Mouse (Mus musculus) layer of hippocampus, adult 8-10 months (tissue): ENCODE measurements at regions not wholly inside any gene's neighbourhood (a gene's known extent, or its start where the extent isn't known, plus 50 kb on each side); places are given as distances from the start of the nearest gene placed in this dataset.
A peak's percentile ranks its signal among the peaks of the same experiment; 100 is the strongest.

Experiments used
- DNase-seq, 2 experiments: peaks; one replicate each; pipeline ENCODE4 v3.0.0; 2022; ENCODE audit warnings: low spot score in 2 of 2

DNA sequence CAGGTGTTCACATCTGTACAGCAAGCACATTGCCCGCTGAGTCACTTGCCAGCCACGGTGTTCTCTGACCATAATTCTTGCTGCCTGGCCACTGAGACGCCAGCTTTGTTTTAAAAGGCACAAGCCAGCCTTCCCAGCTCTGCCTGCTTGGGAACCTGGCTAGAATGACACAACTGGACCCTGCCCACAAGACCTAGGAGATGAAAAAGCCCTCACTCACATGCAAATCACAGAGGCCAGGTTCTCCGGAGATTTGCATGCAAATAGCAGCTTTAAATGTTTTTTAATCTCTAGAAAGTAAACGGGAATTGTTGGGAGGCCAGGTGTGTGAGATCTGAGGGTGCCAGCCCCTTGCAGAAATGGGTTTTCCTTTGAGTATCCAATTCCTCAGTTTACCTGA lies 71.9 kb downstream of the 1810010D01Rik start:
- DNase-seq = no peak

DNA sequence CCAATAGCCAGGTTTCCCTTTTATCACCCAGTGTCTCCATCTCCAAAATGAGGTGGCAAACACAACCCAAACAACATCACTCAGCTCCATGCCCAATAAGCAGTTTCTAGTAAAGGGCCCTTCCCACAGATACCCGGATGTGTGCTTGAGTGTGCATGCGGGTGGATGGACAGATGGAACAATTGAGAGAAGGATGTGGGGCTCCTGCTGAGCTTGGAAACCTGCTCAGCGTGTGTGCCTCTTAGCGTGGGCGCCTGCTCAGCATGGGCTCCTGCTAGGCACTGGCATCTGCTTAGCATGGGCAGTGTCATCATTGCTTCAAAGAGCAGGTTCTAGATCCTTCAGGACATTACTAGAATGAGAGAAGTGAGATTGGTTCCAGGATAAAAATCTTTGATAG lies 75.4 kb downstream of the 1810010D01Rik start:
- DNase-seq = peak; percentile 24 to 26

DNA sequence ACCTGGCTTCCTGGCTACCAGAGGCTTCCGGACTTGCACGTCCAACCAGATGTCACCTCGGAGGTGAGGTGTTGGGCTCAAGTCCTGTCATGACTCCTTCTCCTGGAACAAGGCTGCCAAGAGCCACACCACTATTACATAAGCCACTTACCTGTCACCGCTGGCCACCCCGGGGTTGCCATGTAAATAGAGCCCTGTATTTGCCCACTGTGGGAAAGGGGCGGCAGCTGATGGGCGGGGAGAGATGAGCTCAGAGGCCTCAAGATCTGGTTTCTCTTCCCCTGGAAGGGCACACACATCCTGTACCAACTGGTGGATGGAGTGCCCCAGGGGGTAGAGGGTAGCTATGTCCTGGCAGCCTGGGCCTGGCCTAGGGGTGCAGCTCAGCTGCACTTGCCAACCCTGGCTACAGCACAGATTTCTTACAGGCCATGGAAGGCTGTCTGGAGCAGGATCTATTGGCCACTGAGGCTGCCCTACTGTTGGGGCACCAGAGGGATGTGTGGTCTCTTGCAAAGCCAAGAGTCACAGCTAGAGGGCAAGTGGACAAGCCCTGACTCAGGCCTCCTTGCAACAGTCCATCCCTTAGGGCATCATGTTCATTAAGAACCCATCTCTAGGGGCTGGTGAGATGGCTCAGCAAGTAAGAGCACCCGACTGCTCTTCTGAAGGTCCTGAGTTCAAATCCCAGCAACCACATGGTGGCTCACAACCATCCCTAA lies 76.3 kb downstream of the 1810010D01Rik start:
- no peak for DNase-seq

DNA sequence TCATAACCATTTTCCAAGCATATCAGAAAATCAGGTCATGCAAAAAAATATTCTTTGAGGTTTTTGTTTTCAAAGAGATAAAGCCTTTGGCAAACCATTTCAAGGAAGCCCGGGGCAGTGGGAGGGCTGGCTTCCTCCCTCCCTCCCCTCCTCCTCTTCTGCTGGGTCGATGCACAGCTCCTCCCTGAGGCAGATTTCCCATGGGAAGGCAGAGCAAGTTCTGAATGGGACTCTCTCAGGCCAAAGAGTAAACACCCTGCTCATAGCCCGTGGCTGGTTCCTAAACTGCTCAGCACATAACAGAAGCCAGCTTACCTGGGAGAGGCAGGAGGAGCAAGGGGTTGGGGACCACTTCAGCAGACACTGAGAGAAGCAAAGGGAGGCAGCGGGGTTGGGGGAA lies 77.9 kb downstream of the 1810010D01Rik start:
- DNase-seq = no peak

DNA sequence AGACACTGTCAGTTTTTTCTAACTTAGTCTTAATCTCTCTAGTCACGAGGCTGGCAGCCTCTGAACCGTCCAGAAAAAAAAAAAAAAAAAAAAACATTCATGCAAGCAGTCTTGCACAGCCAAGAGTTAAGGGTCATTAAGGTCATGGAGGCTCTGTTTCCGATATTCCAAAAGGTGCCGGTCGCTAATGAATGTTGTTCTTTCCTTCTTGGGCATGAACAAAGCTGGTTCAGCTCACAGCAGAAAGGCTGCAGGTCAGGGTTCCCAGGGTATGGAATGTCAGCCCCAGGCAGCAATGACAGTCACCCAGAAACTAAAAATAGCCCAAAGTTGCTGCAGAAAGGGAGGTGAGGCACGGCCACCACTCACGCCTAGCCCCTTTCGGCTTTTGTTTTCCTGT lies 80.3 kb downstream of the 1810010D01Rik start:
- no peak for DNase-seq

DNA sequence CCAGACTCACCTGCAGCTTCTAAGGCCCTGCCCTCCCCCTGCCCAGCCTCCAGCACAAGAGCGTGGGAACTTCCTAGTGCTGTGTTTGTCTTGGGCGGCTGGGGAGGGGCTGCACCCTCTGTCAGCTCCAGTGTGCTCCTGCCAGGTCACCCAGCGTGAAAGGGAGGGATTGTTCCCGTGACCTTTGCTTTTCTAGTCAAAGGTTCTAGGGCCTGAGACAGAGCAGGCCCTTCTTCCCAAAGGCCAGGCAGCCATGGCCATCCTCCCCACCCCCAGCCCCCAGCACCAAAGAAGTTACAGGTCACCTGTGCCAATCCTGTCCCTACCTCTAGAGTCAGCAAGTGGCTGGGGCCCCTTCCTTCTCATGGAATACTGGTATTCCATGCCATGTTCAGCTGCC lies 80.7 kb downstream of the 1810010D01Rik start:
- no peak for DNase-seq

DNA sequence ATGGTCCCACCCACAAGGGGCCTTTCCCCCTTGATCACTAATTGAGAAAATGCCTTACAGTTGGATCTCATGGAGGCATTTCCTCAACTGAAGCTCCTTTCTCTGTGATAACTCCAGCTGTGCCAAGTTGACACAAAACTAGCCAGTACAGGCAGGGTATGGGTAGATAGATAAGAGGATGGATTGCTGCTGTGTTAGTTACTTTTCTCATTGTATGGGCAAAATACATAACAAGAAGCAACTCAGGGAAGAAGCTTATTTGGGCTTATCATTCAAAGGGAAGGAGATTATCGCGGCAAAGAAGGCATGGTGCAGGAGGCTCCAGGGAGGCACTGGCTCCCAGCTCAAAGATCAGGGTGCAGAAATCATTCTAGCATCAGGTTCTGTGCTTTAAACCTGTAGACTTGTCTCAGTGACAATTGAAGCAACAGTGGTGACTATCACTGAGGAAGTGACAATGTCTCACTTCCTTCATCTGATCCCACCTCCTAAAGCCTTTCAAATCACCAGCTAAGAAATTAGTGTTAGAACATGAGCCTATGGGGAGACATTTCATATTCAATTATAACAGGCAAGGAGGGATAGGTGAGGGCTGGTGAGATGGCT lies 83.8 kb downstream of the 1810010D01Rik start:
- DNase-seq = no peak

DNA sequence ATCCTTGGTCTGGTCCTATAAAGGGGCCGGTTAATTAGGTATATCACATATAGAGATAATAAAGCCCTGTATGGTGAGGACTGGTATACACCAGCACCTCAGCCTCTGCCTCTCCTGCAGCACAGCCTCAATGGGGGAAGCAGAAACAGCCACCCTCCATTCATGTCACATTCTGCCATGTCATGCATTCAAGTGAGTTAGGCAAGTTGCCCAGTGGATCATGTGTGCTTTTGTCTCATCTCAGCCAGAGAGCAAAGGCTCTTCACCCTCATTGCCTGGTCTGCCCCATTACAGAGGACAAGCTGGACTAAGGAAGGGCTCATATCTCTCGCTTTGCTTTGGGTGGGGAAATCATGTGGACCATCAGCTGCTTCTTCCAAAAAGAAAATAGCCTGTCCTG lies 85.4 kb downstream of the 1810010D01Rik start:
- DNase-seq = no peak

DNA sequence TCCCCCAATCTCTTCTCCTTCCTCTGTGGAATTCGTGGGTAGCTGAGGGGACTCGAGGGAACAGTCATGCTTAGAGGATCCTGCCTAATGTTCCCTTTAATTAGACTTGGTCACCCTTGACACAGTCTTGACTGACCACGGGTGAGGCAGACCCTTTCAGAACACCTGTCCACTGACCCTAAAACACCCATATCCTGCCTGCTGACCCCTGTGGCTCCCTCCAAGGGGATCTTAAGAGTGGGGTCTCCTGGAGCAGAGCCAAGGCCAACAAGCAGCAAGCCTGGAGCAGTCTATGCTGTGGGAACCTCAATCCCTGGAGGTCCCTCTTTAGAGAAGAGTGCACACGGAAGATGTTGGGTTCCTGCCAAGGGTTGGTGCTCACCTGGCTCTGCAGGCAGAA lies 89.5 kb downstream of the 1810010D01Rik start:
- DNase-seq = no peak

DNA sequence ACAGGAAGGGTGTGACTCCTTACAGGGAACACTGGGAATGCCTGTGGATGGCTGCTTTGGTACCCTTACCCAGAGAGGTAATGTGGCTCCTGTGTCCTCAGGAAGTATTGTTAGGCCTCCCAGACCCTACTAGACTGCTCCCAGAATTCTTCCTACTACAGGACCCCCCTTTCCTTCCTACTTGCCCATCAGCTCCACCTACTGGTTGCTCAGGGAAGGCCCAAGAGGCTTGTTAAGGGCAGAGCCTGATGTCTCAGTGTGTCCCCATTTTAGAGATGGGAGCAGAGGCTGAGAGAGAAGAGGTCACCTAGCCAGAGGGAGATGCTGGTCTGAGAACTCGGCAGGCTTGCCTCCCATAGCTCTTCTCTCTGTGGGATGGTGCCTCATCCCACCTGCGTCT lies 93.3 kb downstream of the 1810010D01Rik start:
- no peak for DNase-seq

DNA sequence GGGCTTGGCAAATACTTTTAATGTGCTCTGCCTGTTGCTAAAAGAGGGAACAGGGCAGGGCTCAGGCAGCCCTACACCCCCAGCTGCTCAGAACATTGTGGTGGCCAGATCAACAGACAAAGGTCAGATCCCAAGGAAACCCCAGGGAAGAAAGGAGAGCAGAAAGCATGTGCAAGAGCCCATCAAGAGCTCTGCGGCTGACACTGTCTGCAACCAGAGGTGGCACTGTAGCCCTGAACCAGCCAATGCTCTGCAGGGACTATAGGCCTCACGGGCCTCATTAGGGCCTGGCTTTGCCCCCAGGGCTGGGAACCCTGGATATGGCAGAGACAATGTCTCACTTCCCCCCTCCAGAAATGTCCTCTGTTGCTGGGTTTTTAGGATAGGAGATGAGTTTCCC lies 93.8 kb downstream of the 1810010D01Rik start:
- DNase-seq = no peak

DNA sequence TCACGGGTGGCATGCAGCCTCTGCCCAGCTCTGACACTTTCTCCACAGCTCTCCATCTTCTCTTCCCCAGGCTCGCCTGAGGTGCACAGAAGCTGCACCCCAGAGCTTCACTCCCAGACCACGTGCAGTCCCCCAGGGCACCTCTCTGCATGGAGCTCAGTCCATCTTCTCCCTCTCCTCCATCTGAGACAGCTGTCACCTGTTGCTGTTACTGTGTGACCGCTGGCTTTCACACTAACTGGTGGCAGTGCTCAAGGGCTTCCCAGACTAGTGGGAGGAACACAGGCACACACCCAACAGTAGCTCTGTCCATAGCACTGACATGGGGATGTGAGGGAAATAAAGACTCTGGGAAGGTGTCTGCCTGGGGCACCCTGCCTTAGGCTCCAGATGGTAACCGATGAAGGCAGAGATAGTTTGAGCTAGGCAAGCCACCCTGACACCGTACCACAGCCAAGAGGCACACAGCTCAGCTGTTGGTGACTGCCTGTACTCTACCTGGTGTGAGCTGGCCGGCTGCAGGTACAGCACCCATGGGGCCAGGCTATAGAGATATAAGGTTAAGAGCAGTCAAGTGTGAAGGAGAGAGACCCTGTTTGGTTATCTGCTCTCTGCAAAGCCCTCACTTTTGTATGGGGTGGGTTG lies 94.9 kb downstream of the 1810010D01Rik start:
- DNase-seq = no peak

DNA sequence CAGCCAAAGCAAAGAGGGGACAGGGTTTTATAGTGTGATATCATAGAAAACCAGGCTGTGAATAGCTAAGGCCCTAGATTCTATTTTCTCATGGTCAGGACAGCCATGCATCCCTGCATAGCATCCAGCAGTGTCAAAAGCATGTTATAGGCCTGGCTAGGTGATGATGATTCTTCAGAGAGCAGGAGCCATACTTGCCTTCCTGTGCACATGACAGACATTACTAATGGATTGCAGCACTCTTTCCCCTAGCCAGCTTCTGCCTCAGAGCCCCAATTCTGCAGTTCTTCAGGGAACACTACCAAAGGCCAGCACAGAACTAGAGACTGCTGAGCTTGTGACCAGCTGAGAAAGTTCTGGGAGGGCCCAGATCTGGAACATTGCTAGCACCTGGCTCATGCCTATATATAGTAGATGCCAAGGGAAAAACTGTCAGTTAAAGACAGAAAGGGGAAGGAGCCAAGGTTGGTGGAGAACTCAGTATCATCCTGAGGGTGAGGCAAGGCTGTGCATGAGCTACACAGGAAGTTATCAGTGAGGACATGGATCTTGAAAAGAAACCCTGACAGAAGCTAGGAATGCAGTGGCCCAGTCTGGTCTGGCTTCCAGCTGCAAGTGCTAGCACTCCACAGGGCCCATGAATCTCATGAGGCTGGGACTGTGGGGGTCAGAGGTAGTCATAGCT lies 95.6 kb downstream of the 1810010D01Rik start:
- DNase-seq = no peak

DNA sequence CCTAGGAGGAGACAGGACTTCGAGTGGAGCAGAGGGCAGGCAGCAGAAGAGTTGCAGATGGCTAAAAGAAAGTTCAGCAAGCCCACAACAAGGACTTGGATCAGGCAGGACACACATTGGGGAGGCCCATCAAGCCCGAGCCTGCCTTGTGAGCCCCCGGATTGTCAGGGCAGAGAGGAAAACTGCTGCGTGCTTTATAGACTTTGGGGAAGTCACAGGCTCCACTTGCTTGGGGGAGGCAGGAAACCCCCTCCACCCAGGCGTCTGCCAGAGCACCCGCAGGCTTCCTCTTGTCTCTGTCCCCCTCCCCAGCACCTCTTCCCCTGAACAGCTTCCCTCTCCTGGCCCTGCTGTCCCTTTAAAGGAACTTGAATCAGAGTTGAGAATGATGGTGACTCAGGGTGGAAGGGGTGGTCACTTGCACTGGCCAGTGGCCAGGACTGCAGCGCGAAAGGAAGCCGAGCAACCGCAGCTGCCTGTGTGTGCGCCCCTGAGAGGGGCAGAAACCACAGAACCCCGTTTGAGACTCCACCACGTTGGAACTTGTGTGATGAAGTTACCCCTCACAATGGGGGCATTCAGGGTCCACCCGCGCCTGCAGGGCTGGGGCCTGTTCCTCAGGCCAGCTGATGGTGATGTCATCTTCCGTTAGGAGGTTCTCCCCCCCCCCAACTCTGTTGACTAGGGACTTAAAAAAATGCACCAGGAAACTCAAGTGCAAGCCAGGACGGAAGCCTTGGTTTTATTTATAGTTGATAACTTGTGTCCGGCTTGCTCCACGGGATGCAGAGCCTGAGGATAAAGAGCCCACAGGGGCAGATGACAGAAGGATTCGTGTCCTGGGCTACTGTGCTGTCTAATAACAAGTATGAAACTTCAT lies 96.4 kb downstream of the 1810010D01Rik start:
- DNase-seq = peak; percentile 25 to 38

DNA sequence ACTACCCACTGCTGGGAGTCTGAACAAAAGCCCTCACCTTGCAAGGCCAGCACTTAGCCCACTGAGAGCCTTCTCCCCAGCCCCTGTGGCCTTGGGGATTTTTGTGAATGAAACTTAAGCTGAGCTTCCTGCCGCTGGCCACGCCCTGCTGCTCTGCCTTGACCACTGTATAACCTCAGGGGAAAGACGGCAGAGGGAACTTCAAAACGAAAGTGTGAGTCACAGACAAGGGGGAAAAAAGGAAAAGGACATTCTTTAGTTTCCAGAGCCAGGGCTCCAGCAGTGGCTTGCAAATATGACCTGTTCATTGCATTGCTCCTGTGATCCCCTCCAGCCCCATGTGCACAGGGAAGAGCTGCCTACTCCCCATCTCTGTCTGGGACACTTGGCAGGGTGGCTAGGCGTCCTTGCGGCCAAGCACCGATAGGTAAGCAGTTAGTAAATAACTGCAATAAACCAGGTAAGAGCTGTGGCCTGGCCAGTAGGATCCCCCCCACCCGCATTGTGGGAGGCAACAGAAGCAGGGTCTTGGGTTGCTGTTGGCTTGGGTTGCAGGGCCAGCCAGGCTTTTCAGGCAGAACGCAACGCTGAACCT lies 97.2 kb downstream of the 1810010D01Rik start:
- DNase-seq = no peak

DNA sequence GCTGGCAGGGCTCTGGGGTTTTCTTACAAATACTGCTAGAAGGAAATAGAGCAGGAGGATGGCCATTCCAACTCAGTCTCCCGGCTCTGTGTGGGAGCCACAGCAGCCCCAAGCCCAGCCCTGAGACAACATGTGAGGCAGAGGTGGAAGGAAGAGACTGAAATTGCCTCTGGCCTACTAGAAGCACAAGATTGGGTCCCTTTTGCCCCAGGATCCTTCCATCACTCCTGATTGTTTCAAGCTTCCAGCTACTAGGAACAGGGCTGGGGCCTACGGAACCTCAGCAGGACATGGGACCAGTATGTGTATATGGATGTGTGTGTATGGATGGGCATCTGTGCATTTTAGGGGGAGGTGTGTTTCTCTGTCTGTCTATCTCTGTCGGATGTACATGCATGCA lies 97.9 kb downstream of the 1810010D01Rik start:
- no peak for DNase-seq

DNA sequence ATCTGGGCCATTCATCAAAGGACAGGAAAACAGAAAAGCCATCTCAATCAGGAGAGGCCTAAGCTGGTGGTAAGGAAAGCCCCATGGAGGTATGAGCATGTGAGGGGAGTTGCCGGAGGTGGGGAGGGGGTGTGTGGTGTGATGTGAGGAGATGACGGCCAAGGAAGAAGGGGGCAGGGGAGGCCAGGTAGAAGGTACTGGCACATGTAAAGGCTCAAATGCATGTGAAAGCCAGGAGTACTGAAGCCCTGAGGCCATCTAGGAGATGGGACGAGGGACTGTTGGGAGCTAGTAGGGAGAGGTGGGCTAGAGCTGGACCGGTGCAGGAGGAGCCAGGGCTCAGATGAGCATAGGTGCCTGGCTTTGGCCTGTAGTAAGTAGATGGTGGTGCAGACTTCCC lies 98.4 kb downstream of the 1810010D01Rik start:
- no peak for DNase-seq

DNA sequence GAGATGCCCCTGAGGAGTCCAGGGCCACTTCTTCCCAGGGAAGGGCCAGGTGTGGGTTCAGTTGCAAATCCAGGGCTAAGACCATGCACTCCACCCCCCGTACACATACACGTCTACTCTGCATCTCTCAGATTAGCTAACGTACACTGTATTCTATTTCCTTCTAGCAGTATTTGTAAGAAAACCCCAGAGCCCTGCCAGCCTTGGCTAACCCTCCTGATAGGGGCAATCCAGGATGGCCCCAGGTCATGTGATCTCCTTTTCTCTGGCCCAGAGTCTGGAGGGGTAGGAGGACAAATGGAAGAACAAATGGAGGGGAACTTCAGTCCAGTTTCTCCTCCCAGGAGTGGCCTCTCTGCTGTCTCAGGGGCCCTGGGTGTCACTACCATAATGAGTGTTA lies 98.9 kb downstream of the 1810010D01Rik start:
- no peak for DNase-seq

DNA sequence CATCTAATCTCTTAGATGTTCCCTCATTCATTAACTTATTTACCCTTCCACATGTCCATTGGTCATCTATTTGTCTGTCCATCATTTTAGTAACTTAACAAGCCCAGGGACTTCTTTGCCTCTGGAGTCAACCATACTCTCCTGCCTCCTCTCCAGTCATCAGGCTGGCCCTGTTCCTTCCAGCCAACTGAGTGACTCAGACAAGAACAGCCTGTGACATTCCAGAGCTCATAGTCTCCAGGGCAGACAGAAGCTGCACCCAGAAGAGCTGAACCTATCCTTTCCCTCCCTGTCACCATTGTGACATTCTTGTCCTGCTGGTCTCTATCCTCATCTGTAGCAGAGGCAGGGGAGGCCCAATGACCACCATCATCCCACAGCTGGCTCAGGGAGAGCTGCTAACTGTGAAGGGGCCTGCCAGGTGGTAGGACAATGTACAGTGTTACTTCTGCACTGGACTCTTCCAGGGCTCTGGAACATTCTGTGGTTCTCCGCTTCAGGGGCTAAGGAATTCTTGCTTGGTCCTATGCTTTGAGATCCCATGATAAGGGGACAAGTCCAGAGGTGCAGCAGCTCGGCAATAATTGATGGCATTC lies 100.2 kb downstream of the 1810010D01Rik start:
- DNase-seq = no peak

DNA sequence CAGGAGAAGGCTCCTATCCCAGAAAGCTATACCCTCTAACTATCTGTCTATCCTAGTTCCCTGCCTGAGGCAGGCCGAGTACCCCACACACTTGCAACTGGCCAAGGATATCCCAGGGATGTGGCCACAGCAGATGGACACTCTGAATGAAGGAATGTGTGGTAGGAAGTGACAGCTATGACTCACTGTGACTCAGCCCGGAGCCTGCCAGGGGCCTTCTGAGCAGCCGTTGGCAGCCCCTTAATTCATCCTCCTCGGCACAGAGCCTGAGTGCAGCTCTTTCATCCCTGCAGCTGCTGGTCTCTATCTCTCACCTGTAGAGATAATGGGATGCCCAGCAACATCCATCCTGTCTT lies 101.4 kb downstream of the 1810010D01Rik start:
- no peak for DNase-seq
